Mouse (Mus musculus): ENCODE measurements at regions not wholly inside any gene's neighbourhood (a gene's known extent, or its start where the extent isn't known, plus 50 kb on each side); places are given as distances from the start of the nearest gene placed in this dataset.

DNA sequence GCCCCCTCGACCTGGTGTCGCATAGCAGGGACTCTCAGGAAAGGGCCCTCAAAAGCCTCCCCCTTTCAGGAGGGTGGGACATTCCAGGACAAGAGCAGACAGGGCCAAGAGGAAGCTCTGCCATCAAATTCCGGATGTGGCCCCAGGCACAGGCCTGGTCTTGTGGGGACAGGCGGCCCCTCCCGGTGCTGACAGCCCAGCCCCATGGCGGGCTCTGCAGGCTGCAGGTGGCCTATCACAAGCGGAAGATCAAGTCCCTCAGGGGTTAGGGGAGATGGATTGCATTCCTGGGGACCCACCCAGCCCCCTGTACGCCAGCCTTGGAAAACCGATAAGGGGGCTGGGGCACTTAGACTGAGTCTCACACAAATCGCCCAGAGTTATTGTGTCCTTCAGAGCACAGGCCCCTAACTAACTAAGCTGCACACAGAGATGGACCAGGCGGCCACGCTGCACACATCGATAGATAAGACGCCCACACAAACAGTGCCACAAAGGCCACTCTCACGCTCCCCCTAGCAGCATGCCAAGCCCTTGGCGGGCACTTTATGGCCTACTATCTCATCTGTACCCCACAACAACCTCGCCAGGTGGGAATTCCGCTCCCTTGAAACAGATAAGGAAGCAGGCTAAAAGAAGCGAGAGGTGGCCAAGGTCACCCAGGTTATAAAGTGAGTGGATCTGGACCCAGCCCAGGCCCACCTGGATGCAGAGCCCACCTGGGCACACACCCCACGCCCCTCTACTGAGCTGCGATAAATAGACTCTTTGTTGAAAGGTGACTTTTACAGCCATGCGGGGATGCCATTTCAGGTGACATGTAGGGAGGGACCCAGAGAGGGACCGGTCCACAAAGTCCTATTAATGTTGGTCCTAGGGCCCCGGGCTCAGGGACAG, 55.5 kb downstream of the Gm5294 start:
- no peak for DNase-seq (ENCODE audit: low read depth, low spot score)

DNA sequence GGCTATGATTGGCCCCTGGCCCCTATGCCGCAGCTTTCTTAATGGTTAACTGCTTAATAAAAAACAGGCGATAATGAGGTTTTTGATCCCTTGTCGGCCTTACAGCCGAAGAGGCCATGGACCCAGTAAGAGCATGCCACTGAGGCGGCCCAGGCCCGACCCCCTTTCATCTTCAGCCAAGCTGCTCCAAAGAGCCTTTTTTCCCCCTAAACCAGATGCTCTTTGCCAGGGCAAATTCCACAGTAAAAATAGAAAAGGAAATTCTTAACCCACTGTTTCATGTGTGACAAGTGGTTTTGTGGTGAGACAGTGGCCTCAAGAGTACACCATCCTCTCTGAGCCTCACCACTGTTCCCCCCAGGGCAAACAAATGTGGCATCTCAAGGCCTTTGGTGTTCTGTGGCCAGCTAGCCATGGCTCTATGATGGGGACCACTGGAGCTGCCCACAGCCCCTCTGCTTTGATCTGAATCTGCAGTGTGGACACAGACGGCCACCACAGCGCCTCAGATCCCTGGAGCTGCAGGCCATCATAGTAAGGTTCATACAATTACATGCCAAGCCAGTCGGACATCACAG, 61.9 kb downstream of the Gm5294 start:
- DNase-seq (ENCODE audit: low read depth, low spot score): no peak

DNA sequence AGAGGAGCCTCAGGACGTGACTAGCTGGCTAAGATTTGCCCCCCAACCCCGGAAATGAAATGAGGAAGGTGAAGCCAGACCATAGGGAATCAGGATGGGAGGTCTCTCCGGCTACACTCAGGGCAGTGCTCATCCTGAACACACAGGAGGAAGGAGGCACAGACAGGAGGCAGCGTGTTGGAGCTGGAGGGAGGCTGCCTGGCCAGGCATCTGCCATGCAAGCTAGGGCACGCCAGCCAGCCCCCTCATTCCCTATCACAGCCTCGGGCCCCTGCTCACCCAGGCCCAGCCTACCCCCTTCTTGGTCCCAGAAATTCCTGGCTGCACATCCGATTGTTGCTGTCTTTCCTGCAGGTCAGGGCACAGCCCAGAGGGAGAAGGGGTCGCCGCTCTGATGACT, 63.7 kb downstream of the Gm5294 start:
- no peak for DNase-seq (ENCODE audit: low read depth, low spot score)

DNA sequence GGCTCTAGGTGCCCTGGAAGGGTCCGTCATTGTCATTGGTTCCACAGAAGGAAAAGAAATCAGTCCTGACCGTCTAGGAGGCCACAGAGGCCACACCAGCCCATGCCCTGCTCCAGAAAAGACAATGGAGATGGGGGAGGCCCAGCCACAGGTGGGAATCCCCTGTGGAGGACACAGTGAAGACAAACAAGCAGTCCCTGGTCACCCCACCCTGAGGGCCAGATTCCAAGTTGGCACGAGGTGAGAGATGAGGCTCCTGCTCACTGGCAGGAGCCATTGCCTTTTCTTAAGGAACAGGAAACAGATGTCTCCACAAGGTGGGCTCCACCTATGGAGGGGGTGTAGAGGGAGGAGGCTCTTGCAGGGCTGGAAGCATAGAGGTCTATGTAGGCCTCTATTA, 66.0 kb downstream of the Gm5294 start:
- no peak for DNase-seq (ENCODE audit: low read depth, low spot score)

DNA sequence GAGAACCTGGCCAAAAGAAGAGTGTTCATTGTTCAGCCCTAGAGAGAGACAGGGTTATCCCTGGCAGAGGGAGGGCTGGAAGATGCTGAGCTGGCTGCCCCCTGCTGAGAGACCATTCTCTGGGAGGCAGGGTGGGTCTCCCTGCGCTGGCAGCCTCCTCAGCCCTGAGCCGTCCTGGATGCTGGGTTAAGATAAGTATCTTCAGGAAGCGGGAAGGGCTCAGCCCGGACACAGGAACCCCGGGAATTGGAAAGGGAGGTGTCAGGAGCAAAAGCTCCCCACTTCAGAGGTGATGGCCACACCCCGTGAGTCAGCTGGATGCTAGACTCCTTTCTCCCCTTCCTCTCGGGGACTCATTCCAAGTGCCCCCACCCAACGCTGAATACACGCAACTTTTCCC, 68.9 kb downstream of the Gm5294 start:
- no peak for DNase-seq (ENCODE audit: low read depth, low spot score)

DNA sequence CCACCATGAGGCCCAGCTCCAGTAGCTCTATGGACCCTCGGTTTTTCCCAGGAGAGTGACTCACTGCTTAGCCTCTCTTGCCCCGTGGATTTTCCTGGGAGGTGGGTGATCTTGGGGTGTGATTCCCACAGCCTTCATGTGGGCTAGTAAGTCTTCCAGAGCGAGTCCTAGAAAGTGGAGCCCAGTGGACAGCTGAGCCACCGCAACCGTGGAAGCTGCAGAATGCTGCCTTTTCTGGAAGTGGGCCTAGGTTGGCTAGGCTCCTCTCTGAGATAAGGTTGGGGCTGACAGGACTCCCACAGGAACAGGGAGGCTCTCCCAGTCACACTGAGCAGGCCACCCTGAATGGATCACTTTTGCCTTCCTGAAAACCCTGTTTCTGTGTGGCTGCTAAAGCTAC, 69.9 kb downstream of the Gm5294 start:
- peak; percentile 14 for DNase-seq (ENCODE audit: low read depth, low spot score)

DNA sequence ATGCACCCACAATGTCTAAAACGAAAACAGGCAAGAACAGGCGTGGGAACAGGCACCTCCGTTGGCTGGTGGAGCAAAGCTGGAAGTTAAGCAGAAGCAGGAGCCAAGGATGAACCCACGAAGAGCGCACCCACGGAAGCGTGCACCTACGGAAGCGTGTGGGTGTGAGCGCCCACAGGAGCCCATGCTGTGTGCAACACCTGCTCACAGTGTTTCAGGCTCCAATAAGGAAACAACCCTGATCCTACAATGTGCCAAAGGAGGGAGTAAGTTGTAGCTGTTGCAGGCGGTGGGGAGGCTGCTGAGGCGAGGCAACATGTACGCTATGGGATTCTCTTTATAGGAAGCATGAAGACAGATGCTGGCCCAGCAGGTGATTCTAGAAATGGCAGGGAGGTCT, 74.6 kb downstream of the Gm5294 start:
- DNase-seq (ENCODE audit: low read depth, low spot score): peak; percentile 85

DNA sequence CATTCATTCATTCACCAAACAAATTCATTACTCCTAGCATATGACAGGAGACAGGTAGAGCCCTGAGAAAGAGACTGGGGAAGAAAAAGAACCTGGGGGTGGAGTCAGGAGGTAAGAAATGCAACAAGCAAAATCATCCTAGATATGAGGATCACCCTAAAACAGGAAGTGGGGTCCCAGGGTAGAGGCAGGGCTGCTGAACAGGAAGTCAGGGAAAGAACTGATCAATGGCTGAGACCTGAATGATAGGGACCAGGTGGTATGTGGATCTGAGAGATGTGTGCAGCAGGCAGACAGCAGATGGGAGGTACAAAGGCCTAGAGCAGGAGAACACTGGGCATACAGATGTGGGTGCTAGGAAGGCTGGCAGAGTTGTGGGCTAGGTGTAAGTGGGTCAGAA, 77.4 kb downstream of the Gm5294 start:
- DNase-seq (ENCODE audit: low read depth, low spot score): no peak

DNA sequence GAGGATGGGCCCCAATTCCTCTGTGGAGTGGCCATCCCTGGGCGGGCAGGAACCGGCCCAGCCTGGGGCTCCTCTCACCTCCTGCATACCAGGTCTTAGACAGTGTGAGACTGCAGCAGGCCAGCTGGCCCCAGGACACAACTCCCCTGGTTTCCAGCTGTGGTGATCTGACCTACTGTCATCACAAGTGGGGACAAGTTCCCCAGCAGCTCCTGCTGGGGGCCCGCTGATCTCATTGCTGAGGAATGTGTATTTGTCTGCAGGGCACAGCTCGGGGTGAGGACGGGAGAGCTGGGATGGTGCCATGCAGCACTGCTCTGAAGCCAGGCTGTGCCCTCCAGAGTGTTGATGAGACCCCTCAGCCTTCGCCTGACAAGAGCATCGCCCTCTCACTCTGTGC, 78.6 kb downstream of the Gm5294 start:
- DNase-seq (ENCODE audit: low read depth, low spot score): no peak

DNA sequence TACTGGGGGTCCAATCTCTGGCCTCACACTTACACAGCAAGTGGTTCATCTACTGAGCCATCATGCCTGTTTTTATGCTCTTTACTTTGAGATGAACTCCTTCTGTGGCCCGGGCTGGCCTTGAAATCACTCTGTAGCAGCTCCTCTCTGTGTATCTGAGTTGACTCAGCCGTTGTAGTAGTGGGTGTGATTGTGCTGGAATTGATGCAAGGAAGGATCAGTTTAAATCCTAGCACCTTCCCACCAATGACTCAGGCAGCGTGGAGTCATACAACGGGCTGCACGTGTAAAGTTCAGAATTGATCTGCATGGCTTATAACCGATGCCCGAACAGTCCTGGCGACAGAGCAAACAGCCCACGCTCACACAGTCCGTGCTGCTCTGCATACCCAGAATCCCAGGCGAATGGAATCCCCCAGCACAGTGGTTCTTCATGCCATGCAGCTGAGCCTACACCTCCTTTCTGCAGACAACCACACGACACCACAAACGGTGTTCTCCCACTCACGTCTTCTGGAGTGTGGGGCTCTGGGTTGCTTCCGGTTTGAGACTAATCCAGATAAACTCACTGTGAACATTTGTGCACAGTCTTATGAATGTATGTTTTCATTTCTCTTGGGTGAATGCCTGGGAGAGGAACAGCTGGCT, 81.2 kb downstream of the Gm5294 start:
- DNase-seq (ENCODE audit: low read depth, low spot score): peak; percentile 90

DNA sequence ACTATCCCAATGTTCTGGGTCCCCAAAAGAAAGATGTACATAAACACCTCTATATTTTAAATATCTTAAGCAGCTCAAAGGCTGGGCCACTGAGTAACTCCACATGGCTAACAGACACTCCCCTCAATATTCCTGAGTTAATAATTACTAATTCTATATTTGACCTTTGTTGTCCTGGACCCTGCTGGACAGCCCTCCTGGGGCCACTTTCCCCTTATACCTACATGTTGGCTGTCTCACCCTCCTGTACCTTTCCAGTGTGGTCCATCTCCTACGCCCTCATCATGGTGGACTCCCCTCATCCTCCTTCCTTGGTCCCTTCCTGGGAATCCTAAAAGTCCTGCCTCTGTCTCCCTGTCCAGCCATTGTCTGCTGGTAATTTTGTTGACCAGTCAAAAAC, 82.4 kb downstream of the Gm5294 start:
- no peak for DNase-seq (ENCODE audit: low read depth, low spot score)

DNA sequence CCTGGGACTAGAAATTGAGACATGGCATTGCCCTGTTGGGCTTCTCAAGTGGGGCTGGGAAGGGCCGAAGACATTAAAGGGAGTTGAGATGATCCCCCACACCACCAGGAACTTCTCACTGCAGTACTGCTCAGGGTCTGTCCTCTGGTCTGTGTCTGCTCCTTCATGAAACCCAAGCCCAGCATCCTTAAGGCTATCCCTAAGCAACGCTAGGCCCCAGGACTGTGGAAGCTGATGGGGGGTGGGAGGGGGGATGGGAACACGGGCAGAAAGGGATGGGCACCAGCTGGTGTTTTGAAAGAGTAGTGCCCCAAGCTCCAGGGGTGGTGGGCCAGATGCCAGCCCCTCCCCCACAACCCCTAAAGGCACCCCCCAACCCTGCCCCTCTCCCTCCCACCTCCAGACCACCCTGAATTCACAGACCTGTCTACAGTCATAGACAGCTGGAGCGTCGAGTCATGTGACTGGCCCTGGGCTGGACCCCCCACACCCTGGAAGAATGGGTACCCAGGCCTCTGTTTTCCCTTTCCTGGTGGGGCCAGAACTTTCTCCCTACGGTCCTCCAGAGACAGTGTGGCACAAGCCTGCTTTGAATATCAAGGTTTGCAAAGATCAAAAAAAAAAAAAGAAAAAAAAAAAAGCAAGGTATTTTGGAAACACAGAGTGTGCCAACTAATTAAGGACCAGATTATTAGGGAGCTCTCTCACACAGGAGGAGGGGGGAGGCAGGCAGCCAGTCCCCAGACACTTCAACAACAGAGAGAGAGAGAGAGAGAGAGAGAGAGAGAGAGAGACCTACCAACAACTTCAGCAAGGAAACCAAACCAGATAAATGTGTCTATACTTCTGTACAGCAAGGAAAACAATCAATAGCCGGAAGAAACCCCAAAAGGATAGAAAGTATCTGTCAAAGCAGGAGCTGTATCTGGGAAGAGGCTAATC, 85.1 kb downstream of the Pdgfa start:
- DNase-seq (ENCODE audit: low read depth, low spot score): no peak

DNA sequence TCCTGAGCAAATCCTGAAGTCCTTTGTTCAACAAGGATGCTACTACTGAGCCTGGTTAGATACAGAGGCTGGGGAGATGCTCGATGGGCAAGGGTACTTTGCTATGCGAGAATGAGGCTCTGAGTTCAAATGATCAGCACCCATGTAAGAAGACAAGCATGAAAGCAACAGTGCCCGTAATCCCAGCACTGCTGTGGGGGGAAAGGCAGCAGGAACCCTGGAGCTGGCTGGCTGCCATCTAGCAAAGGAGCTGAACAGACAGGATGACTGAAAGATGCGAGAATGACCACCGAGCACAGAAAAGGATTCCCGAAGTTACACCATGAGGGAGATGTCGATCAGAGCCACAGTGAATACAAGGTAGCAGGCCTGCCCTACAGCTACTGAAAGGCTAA, 84.5 kb downstream of the Pdgfa start:
- no peak for DNase-seq (ENCODE audit: low read depth, low spot score)

DNA sequence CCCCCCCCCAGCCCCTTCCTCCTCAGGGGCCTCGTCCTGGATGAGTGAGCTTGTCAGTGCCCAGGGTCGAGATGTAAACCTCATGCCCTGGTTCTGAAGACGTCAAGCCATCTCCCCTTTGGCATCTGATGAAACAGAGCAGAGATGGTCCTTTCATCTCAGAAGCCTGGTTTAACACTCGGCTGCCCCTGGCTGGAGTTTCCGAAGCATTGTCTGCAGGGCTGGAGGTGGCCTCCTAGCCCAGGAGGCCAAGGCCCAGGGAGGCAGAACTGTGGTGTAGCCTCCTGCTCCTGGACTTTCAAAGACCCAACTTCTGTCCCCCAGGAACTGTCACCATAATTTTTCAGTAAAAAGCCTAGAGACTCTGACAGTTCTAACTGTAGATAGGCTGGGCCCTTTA, 82.1 kb downstream of the Pdgfa start:
- DNase-seq (ENCODE audit: low read depth, low spot score): no peak

DNA sequence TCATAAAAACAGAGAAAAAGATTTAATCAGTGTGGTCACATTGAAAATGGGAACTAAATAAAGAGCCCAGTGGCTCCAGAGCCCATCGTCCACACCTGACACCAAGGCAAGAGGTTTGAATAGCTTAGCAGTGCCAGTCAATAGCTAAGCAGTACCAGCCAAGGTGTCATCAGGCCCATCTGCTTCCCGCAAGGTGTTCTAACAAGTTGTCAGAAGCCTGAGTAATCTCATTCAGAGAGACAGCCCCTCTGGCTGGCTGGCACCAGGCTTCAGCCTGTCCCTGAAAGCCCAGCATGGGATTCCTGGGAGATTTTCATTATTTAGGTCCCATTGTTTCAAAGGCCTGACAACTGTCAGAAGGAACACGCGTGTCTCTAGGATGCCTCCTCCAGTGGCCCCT, 81.7 kb downstream of the Pdgfa start:
- DNase-seq (ENCODE audit: low read depth, low spot score): peak; percentile 62

DNA sequence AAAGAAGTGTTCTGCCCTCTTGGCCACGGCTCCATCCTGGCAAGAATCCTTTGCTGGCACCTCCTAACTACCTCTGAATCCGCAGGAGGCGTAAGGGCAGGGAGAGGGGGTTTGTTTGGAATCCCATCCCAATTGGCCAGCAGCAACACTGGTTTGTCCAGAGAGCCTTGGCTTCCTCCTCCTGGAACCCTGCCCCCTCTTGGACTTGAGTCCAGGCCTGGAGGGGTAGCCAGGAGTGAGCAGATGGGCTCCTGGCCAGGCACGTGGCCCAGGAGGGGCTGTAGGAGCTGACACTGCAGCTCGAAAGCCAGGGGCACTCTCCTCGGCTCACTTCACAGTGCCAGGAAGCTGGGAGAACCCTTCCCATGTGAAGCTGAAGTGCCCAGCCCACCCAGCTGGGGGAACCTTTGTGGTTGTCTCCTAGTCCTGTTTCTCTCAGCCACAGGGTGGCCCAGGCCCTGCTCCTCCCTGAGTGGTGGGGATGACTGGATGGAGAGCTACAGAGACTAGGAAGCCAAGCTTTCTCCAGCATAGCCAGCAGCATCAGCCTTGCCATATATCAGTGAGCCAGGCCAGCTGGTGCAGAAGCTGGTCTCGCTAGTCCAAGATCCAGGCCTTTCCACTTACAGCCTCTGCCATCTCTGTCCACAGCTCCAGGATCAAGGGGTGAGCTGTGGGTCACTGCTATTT, 76.9 kb downstream of the Pdgfa start:
- DNase-seq (ENCODE audit: low read depth, low spot score): peak; percentile 58

DNA sequence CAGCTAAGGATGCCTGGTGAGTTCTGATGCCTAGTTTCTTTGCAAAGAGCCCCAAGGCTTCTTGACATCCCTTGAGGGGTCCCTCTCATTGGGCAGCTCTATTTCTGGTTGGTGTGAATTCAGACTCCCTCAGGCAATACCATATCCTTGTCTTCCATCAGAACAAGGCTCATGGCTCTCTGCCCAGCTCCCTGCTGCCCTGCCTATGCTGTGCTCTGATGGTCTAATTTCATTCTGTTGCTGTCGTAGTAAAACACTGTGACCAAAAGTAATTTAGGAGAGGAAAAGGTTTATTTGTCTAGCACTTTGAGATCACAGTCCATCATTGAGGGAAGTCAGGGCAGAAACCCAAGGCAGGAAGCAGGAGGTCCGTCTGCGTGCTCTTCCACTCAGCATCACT, 75.1 kb downstream of the Pdgfa start:
- peak; percentile 46 for DNase-seq (ENCODE audit: low read depth, low spot score)
